Mouse (Mus musculus): ENCODE measurements around the gene Tmem238. TPM values are rescaled to one million over a fixed set of nuclear protein-coding genes. Genes with fewer than 3 reads are reported as not detected.
A peak's percentile ranks its signal among the peaks of the same experiment; 100 is the strongest.

The Tmem238 gene
- polyA plus RNA-seq, 1 experiment, result 4.9 TPM

GRCm38 (mm10) chr7:4777851-4778637 lies 11.4 kb downstream of the Tmem238 start:
- TF ChIP-seq CTCF (IDR thresholded peaks at IDR 0.05; ENCODE audit: extremely low read depth, insufficient read depth, low read length) (no peak), POLR2A (IDR thresholded peaks at IDR 0.05; ENCODE audit: extremely low read depth, insufficient read depth, low read length) (no peak)
- H3K4me1 ChIP-seq (ENCODE audit: control insufficient read depth, insufficient read depth, low read length), result no peaks in the 10 kb centered on the region
- no peak overlapping the region for H3K4me3 ChIP-seq (ENCODE audit: insufficient read depth, low read length)
- no peak overlapping the region for H3K27ac ChIP-seq (ENCODE audit: insufficient read depth, low read length)

DNA sequence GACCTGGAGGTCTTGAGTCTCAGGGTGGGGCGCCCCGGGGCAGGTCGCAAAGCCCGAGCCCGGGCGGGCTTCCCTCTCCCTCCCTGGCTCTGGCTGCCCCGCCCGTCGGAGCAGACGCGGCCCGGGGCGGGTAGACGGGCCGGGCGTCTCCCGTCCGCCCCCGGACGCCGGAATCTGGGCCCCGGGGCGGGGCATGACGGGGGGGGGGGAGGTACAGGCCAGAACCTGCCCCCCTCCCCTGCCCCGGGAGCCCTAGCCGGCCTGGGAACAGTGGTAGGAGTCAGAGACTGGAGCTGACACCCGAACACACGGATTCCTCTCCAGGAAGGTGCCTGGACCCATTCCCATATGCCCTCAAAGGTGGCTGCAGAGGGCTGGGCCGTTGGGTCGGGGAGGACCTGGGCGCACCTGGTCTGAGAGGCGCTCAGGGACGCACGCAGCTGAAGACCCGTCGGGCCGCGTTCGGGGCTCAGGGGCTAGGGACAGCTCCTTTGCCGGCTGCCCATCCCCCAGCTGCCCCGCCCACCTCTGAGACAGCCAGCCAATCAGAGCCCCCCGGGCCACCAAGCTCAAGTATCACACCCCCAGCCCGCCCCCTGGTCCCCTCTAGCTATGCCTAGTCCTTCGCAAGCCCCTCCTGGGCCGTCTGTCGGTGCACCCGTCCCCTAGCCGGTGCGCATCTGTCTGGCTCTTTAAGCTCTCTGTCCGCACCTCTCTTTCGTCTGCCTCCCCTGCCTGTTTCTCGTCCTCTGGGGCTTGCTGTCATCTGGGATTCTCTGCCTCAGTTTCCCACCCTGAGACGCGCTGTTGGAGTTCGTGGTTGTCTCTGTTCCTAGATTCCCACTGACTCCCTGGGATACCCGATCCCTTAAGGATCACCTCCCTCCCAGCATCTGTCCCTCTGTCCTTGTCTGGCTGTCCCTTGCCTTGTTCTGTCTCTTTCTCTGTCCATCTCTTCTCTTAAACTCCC lies 12.3 kb downstream of the Tmem238 start:
- Histone ChIP-seq H3K4me1 (ENCODE audit: control insufficient read depth, insufficient read depth, low read length) (no peaks in the 10 kb centered on the region), H3K27ac (ENCODE audit: insufficient read depth, low read length) (no peak overlapping the region)
- TF ChIP-seq POLR2A (IDR thresholded peaks at IDR 0.05; ENCODE audit: extremely low read depth, insufficient read depth, low read length) (no peak), CTCF (IDR thresholded peaks at IDR 0.05; ENCODE audit: extremely low read depth, insufficient read depth, low read length) (no peak)

GRCm38 (mm10) chr7:4776131-4776530 lies 13.3 kb downstream of the Tmem238 start:
- H3K4me3 ChIP-seq (ENCODE audit: insufficient read depth, low read length), result no peak overlapping the region
- H3K4me1 ChIP-seq (ENCODE audit: control insufficient read depth, insufficient read depth, low read length), result no peaks in the 10 kb centered on the region
- H3K27ac ChIP-seq (ENCODE audit: insufficient read depth, low read length), result no peak overlapping the region
- no peak for TF ChIP-seq POLR2A (IDR thresholded peaks at IDR 0.05; ENCODE audit: extremely low read depth, insufficient read depth, low read length)
- TF ChIP-seq CTCF (IDR thresholded peaks at IDR 0.05; ENCODE audit: extremely low read depth, insufficient read depth, low read length), result no peak

More for the DNA sequence above, 12.3 kb downstream of the Tmem238 start:
- H3K4me3 ChIP-seq (ENCODE audit: insufficient read depth, low read length), result peak overlapping the region; percentile 29; the same call in 1 of the 2 replicates

DNA sequence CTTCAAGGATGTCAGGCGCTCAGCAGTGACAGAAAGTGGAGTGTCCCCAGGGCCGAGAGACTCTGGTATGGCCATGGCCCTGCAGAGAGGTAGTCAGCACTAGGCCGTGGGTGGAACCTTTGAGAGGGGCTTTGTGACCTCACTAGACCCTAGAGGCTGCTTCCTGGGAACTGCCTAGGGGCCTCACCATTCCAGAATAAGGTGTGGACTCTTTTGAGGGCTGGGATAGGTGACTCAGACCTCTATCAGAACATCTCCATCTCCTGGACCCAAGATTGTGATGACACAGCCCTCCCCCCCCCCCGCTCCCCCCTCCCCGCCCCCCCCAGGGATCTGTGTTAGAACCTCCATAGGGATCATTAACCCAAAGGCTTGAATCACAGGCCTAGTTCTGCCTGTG lies 18.3 kb downstream of the Tmem238 start, which contains the start of gene Fam71e2:
Gene Fam71e2, minus strand, starts transcription at position 101 of the 400 bp plus-strand sequence.
- TF ChIP-seq CTCF (IDR thresholded peaks at IDR 0.05; ENCODE audit: extremely low read depth, insufficient read depth, low read length) (no peak), POLR2A (IDR thresholded peaks at IDR 0.05; ENCODE audit: extremely low read depth, insufficient read depth, low read length) (no peak)
- Histone ChIP-seq H3K4me1 (ENCODE audit: control insufficient read depth, insufficient read depth, low read length) (no peaks in the 10 kb centered on the region; the same call in 1 of the 2 replicates), H3K4me3 (ENCODE audit: insufficient read depth, low read length) (no peak within 1 kb of the TSS), H3K27ac (ENCODE audit: insufficient read depth, low read length) (no peak within 1 kb of the TSS)

GRCm38 (mm10) chr7:4764946-4765710 lies 24.3 kb downstream of the Tmem238 start:
- Histone ChIP-seq H3K4me1 (ENCODE audit: control insufficient read depth, insufficient read depth, low read length) (no peaks in the 10 kb centered on the region; the same call in 1 of the 2 replicates), H3K4me3 (ENCODE audit: insufficient read depth, low read length) (no peak overlapping the region), H3K27ac (ENCODE audit: insufficient read depth, low read length) (peak overlapping the region; percentile 65)
- no peak for TF ChIP-seq CTCF (IDR thresholded peaks at IDR 0.05; ENCODE audit: extremely low read depth, insufficient read depth, low read length)
- no peak for TF ChIP-seq POLR2A (IDR thresholded peaks at IDR 0.05; ENCODE audit: extremely low read depth, insufficient read depth, low read length)

- TF ChIP-seq CTCF (IDR thresholded peaks at IDR 0.05; ENCODE audit: extremely low read depth, insufficient read depth, low read length), result no peak
- TF ChIP-seq POLR2A (IDR thresholded peaks at IDR 0.05; ENCODE audit: extremely low read depth, insufficient read depth, low read length), result no peak
- no peak overlapping the region for H3K27ac ChIP-seq (ENCODE audit: insufficient read depth, low read length)
- no peaks in the 10 kb centered on the region for H3K4me1 ChIP-seq (ENCODE audit: control insufficient read depth, insufficient read depth, low read length)
- H3K4me3 ChIP-seq (ENCODE audit: insufficient read depth, low read length), result no peak overlapping the region
These were observed 29.8 kb downstream of the Tmem238 start for GRCm38 (mm10) chr7:4759670-4760069.

DNA sequence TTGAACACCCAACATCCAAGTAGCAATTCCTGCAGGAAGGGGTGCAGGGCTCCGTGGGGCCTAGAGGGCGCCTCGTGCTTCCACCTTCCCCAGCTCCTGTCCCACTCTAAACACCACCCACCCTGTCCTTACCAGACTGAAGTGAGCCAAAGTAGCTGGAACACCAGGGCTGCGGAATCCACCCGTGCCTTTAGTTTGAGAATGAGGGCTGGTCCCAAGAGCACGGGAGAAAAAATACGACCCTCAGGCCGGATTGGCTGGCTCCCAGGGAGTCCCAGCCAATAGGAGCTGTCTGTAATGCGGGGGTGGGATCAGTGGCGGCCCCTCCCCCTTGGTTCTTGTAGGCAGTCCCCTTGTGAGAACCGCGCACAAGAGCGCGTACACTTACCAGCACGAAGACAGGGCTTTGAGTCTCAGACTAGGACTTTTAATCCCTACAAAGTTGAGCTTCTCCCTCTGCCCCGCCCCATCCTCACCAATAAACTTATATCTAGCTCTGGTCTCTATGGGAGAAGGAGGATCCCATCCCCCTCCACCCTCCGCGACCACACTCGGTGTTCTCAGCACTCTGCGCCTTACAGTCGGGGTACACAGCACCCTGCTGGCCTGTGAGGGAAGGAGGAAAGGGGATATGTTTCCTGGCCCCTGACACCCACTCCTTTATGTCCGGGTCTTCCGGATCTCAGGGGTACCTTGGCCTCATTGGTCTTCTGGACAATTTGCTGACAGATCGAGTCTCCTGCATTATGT lies 36.5 kb downstream of the Tmem238 start, which contains the start of gene Cox6b2:
Gene Cox6b2, minus strand, starts transcription at position 274 of the 750 bp plus-strand sequence.
- H3K4me3 ChIP-seq (ENCODE audit: insufficient read depth, low read length), result 0 out of 2 replicates have a peak within 1 kb of the TSS, but pooled peaks have one; percentile 8
- H3K4me1 ChIP-seq (ENCODE audit: control insufficient read depth, insufficient read depth, low read length), result 0 out of 2 replicates have a peak, but pooled peaks cover 1% of the 10 kb centered on the region
- H3K27ac ChIP-seq (ENCODE audit: insufficient read depth, low read length), result no peak within 1 kb of the TSS
- TF ChIP-seq CTCF (IDR thresholded peaks at IDR 0.05; ENCODE audit: extremely low read depth, insufficient read depth, low read length), result no peak
- TF ChIP-seq POLR2A (IDR thresholded peaks at IDR 0.05; ENCODE audit: extremely low read depth, insufficient read depth, low read length), result no peak
